Mouse (Mus musculus) testis, postnatal 10 days (tissue): Measurements from ENCODE around the gene Zfp715.
"Not testable (repeated sequence)": the region's sequence is repeated elsewhere in the genome, so short reads cannot be mapped to it uniquely, and the experiment has no call there.

Experiments used
- DNase-seq: peaks from one replicate; pipeline ENCODE4 v3.0.0; 2021; ENCODE audit warnings: low spot score

The Zfp715 gene

GRCm38 (mm10) chr7:43313013-43313428 lies at the start of gene Zfp715:
Zfp715 (minus strand) TSS chr7:43313294.
- peak; percentile 87 for DNase-seq

DNA sequence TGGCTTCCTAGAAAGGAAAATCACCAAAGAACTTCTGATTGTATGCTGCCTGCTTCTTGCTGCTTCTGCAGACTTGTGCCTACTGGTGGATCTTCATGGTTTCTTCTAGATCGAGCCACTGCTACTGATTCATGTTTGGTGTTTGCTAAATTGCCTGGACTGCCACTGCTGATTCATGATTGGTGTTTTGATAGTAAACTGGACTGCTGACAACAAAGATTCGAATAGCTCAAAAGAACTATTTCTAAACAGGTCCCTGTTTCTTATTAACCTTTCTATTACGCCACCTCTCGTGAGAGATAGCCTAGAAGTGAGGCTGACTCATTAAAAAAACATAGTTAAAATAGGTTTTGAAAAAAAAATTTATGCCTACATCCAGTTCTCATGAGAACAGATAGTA lies 48.9 kb upstream of the Zfp715 start:
- no peak for DNase-seq

GRCm38 (mm10) chr7:43361442-43361841 lies 48.3 kb upstream of the Zfp715 start:
- no peak for DNase-seq

GRCm38 (mm10) chr7:43358556-43358955 lies 45.5 kb upstream of the Zfp715 start:
- no peak for DNase-seq

DNA sequence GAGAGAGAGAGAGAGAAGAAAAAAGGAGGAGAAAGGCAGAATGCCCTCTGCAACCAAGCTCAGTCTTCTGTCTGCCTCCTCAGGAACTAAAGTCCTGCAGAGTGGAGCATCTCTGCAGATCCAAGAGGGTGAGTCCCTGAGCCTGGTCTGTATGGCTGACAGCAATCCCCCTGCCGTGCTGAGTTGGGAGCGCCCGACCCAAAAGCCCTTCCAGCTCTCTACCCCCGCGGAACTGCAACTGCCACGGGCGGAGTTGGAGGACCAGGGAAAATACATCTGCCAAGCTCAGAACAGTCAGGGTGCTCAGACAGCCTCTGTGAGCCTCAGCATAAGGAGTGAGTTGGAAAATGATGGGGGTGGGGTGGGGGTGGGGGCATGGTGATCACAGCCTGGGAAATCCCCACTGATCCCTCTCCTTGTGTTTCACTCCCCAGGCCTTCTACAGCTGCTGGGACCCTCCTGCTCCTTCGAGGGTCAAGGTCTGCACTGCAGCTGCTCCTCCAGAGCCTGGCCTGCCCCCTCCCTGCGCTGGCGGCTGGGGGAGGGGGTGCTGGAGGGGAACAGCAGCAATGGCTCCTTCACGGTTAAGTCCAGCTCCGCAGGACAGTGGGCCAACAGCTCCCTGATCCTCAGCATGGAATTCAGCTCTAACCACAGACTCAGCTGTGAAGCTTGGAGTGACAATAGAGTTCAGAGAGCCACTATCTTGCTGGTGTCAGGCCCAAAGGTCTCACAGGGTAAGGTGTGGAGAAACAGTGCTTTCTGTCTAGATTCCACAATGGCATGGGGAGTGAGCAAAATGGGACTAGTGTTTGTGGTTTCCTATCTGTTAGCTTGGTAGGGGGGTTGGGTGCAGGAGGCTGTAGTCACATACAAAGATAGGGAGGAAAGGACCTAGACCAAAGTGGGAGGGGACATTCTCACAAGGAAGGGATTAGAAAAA lies 42.1 kb upstream of the Zfp715 start:
- no peak for DNase-seq

DNA sequence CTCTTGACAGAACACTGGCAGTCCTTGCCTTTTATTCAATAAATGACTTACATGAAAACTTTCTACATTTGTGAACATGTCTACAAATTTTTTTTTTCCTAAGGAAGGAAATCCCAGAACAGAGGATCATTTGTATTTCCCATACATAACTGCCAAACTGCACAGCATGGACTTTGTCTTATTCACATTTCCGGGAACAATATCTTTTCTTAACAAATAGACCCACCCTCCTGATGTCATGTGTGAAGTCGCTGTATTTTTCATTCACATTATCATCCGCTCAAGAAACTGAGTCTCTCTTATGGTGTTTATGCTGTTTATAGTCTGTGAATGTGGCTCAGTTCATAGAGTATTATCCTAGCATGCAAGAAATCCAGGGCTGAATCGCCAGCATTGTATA lies 40.7 kb upstream of the Zfp715 start:
- no peak for DNase-seq

DNA sequence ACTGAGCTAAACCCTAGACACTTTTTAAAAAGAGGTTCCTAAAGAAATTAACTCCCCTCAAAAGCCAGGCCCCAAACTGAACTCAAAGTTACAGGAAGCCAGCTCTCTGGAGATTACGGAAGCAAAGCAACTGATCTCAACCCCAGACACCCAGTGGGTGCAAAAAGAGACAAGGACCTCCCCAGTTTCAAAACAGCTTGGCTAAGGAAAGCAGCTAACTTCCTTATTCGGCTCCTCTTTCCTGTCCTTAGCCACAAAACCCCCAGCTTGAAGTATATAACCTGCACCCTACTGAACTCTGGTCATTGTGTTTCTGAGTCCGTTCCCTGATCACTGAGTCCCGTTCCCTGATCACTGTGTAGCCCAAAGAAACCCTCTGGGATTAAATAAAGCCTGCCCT lies 40.0 kb upstream of the Zfp715 start:
- no peak for DNase-seq

DNA sequence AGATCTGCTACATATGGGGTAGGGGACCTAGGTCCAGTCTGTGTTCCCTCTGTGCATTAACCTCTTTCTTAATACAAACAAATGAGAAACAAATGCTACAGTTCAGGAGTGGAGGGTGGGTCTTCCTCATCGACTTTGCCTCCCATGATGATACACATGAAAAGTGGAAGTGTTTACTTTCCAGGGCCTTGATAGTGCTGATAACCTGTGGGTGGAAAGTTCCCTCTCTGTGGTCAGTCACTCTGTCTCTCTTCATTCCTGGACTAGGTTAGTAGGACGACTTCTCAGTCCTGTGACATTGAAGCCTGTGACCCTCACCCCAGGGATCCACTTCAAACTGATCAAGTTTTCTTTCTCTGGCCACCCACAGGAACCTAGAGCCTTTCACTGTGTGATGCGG lies 38.1 kb upstream of the Zfp715 start, which contains the start of gene Siglecf:
Gene Siglecf, plus strand, starts transcription at position 188 of the 400 bp plus-strand sequence.
- no peak for DNase-seq

DNA sequence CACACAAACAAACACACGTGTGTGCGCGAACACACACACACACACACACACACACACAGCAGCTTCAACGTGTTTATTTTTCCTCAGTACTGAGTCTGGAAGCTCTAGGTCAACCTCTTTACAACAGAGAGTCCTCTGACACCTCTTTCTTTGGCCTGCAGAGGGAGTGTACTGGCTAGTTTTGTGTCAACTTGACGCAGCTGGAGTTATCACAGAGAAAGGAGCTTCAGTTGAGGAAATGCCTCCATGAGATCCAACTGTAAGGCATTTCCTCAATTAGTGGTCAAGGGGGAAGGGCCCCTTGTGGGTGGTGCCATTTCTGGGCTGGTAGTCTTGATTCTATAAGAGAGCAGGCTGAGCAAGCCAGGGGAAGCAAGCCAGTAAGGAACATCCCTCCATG lies 36.5 kb upstream of the Zfp715 start:
- DNase-seq, result not testable (repeated sequence)

DNA sequence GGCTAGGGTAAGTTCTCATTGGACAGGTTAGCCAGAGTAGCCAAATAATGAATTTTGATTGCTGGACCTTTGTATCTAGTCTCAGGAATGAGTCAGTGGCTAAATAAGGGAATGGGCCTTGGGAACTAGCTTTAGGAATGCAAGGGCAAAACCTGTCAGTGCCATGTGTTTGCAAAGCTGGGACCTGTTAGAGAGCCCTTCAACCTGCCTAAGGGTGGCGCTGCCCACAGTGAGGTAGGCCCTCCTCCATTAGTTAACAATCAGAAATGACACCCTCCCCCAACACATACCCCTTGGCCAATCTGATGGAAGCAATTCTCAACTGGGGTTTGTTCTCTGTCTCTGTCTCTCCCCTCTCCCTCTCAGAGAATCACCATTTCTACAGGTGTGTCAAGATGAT lies 33.5 kb upstream of the Zfp715 start:
- no peak for DNase-seq

DNA sequence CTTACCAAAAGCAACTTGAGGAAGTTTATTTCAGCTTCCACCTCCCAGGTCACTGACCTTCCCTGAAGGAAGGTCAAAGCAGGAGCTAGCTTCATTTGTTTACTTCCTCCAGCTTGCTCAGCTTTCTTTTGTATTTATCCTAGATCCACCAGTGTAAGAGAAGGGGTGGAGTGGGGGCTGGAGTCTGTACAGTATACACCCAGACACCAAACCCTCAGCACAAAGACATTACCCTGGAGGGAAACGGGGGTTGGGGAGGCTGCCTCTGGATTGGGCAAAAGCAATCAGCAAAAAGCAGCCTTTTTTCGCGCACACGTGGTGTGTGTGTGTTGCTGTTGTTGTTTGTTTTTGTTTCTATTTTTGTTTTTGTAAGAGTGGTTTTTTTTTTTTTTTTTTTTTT lies 33.1 kb upstream of the Zfp715 start:
- DNase-seq, result no peak

DNA sequence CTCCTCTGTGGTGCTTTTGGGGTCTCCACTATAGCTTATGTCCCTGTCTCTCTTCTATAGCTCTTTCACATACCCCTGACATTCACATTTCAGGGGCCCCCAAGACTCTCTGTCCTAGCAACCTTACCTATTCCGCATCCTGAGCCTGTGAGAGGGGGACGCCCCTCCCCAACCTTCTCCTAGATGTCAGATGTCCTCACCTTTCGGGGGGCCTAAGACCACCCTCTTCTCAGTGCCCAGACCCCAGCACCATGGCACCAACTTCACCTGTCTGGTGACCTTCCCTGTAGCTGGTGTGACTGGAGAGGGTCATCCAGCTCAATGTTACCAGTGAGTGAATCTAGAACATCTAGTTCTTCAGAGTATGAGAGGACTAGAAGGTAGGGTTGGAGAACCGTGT lies 31.4 kb upstream of the Zfp715 start:
- no peak for DNase-seq

GRCm38 (mm10) chr7:43344020-43344419 lies 30.9 kb upstream of the Zfp715 start:
- DNase-seq, result no peak

GRCm38 (mm10) chr7:43343191-43343590 lies 30.1 kb upstream of the Zfp715 start:
- no peak for DNase-seq

DNA sequence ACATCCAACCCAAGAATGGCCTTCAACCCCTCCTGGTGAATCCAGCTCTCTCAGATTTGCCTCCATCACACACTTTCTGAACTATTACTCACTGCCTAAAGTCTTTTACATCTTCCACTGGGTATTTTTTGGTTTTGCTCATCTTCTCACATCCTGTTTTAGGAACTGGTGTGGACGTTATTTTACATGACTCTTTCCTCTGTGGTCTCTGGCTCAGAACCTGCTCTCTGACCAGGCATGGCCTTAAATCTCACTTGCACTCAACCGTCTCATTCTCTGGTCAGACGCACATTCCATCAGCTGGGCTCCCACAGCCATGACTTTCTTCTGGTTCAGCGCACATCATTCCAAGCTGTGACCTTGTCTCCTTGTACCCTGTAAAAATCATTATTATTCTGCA lies 27.7 kb upstream of the Zfp715 start:
- DNase-seq, result no peak

- no peak for DNase-seq
These were observed 20.8 kb upstream of the Zfp715 start for GRCm38 (mm10) chr7:43333899-43334298.

- DNase-seq, result peak; percentile 50
These were observed 20.1 kb upstream of the Zfp715 start for GRCm38 (mm10) chr7:43333203-43333602.

DNA sequence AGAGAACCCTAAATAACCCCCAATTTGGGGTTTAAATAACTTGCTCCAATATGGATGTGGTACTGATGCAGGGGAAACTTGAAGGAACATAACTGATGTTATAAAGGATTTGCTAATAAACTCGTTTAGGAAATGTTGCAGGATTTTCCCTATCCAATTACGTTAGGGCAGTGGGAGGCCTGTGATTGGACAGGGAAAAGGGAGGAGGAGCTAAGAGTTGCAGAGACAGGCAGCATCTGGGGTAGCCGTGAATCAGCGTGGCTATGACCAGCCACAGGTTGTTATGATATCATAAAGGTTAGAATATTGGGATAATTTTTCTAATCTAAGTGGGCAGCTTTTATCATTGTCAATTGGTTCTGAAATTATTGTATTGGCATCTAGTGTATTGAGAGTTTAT lies 15.0 kb upstream of the Zfp715 start:
- no peak for DNase-seq

- no peak for DNase-seq
These were observed 13.2 kb upstream of the Zfp715 start for GRCm38 (mm10) chr7:43326223-43326780.

DNA sequence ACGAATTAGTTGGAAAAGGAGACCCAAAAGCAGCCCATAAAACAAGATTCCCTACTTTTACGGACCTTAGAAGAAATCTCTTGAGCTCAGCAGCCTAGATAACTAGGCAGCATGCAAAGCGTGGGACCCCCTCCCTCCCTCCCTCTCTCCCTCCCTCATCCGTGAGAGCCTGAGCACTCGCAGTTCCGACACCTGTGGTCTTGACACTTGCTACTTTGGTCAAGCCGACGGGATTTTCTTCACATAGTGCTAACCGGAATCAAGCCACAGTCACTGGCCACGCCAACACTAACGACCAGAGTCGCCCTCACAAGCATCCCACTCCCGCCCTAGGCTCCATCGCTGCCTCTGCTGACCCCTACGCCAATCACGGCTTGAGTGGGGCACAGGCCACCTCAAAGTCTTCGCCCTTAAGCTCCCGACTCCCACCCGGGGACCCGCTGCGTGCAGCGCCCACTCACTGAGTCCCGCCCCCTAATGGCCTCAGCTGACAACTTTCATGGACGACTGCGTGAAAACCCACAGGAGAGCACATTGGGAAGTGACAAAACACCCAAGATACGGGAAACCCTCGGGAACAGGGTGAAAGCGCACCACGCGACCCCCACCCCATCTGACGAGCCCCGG lies 595 bp downstream of the Zfp715 start:
- DNase-seq, result no peak

GRCm38 (mm10) chr7:43311632-43312031 lies 1.5 kb downstream of the Zfp715 start:
- DNase-seq, result no peak

DNA sequence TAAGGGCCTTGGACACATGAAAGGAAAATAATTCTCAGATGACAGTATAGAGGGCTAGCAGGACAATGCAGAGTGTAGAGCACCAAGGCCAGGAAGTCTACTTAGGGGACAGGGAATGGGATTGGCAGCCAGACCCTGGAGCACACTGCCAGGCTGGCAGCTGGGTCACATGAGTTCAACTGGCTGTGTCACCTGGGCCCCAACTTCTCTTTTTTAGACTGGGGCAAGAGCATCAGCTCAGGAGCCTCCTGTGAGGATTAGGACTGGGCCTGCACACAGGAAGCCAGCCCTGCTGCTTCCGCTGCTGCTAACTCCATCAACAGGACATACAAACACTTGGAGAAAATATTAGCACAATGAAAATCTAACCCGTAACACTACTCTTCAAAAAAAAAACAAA lies 4.0 kb downstream of the Zfp715 start:
- no peak for DNase-seq

- no peak for DNase-seq
These were observed 7.9 kb downstream of the Zfp715 start for GRCm38 (mm10) chr7:43305235-43305634.
